Mouse (Mus musculus) heart, adult 2 months (tissue): ENCODE results near the gene Stx8.

ENCODE experiments used
- CTCF ChIP-seq: fragments of 200-600 bp; IDR thresholded peaks from 2 replicates; pipeline ENCODE4 v1.8.1; 2022; ENCODE audit warnings: antibody characterized with exemption, mild to moderate bottlenecking, moderate library complexity
- POLR2A ChIP-seq: fragments of 200-500 bp; IDR thresholded peaks from 2 replicates; pipeline ENCODE4 v1.6.1; 2011; ENCODE audit warnings: mild to moderate bottlenecking, low read depth, low read length, control low read depth; ENCODE audit not compliant: insufficient read depth

DNA sequence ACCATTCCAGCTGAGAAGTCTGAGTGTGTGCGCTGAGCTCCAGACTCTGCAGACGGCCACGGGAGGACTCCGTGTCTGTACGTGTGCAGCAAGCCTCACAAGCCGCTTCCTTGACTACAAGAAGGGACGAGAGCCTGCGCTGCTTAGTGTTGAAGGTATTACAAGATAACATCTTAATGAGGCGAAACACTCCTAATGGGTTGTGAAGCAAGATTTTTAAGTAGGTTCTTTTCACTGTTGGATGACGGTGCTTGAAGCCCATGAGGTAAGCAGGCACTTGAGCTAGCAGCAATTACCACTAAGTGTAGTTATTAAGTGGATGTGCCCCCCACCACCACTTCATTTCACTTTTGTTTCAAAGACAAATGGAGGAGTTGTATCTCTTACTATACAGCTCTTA lies 101.8 kb downstream of the Stx8 start:
- TF ChIP-seq POLR2A: no peak
- no peak for TF ChIP-seq CTCF
